Mouse (Mus musculus) skeletal muscle tissue, adult 2 months (tissue): ENCODE data around the gene Lair1.
"Not testable (repeated sequence)": the region's sequence is repeated elsewhere in the genome, so short reads cannot be mapped to it uniquely, and the experiment has no call there.

Experiments
- DNase-seq: peaks from one replicate; pipeline ENCODE4 v3.0.0-alpha.2; 2012; ENCODE audit warnings: low read depth, low spot score

The Lair1 gene

GRCm38 (mm10) chr7:4063013-4063412, at the start of gene Lair1:
TSS of gene Lair1 (minus strand) at chr7:4063204.
- no peak for DNase-seq

GRCm38 (mm10) chr7:4111766-4112165, 48.8 kb upstream of the Lair1 start:
- no peak for DNase-seq

DNA sequence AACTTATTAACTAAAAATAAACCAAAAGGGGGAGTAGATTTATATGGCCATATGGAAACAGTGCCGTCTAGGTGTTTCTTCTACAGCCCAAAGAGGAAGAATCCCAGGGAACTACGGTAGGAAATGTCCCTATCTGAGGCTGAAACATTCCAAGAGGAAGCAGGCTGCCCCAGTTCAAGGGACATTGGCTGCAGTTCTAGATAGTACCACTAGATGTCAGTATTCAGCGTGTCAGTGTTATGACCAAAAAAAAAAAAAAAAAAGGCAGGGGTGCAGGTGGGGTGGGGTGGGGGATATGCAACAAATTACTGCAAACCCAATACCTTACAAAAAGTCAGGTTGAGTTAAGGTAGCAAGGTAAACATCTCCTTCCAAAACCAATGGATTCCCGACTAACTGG, 40.4 kb upstream of the Lair1 start:
- peak; percentile 22 for DNase-seq

DNA sequence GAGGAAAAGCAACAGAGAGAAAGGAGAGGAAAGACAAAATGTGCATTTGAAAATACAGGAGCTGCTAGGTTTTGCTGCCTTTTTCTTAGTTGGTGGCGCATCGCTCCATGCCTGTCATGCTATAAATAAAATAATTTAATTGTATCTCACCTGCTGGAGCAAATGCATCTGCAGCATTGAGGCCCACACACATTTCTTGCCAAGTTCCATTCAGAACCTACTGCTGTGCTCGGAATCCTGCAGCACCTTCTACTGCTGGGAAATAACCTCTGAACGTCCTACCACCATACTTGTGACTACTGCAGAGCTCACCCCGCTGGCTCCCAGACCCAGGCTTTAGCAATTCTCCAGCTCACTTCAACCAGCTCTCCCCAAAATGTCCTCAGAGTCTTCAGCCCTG, 38.1 kb upstream of the Lair1 start:
- no peak for DNase-seq

DNA sequence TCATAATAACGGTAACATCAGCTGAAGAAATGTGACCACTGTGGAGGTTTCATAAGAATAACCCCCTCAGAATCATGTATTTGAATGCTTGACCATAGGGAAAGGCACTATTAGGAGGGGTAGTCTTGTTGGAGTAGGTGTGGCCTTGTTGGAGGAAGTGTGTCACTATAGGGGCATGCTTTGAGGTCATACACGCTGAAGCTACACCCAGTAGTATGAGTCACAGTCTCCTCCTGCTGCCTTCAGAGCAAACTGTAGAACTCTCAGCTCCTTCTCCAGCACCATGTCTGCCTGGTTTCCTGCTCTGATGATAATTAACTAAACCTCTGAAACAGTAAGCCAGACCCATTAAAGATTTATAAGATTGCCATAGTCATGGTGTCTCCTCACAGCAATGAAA, 35.8 kb upstream of the Lair1 start:
- DNase-seq = no peak

DNA sequence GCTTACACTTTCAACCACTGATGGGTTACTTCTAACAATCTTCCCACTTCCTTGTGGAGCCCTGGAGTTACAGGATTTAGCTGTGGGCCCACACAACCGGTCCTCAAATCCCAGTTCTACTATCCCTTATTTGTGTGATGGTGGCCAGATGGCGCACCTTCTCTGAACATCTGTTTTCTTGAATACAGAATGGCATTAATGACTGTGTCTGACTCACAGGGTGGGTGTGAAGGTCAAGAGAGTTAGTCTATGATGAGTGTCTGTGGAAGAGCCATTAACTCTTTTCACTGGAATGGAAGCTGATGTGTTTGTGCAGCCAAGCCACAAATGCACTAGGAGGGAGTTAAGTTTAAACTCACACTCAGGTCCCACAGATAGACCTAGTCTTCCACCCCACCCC, 35.3 kb upstream of the Lair1 start:
- DNase-seq = no peak

- no peak for DNase-seq
Observed at GRCm38 (mm10) chr7:4091170-4091569, 28.2 kb upstream of the Lair1 start.

DNA sequence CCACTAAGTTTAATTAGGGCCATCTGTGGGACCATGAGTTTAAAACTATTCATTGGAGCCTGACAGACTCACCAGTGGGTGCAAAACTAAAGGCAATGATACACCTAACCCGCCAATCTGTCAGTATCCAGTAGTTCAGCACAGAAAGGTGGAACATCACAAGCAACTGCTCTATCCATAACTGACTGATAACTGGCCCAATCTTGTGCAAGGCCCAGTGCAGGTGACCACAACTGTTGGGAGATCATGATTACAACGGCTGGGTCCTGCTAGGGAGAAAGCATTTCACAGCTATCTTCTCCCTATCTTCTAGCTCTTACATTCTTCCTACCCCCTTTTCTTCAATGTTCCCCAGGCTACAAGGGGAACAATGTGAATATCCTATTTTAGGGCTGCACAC, 25.7 kb upstream of the Lair1 start:
- no peak for DNase-seq

- DNase-seq = no peak
Observed at GRCm38 (mm10) chr7:4087896-4088480, 25.0 kb upstream of the Lair1 start.

DNA sequence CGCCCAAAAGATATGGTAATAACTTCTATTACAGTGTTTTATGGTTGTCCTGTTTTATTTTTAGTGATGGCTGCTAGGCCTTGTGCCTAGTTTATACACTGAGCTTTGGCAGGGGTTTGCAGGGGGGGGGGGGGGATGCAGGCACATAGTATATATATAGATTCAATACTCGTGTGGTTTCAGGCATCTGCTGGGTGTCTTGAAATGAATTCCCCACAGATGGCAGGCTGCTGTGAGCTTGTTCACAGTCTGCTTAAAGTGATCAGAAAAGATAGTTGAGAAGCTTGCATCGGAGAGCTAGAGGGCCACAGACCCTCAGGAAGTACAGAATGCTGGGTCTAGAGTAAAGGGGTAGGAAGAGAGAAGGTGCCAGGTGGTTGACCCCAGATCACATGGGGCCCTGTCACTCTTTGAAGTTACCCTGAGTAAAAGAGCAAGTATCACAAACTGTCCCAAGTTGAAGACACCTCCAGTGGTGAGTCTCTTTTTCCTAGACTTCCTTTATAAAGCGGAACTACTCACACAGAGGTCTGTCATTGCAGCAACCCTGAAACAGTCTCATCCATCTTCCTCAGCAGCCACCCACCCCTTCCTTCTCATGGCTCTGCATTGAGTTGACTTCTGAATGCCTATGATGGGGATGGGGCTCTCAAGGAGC, 24.4 kb upstream of the Lair1 start:
- no peak for DNase-seq

- DNase-seq = no peak
Observed at GRCm38 (mm10) chr7:4085562-4085961, 22.6 kb upstream of the Lair1 start.

DNA sequence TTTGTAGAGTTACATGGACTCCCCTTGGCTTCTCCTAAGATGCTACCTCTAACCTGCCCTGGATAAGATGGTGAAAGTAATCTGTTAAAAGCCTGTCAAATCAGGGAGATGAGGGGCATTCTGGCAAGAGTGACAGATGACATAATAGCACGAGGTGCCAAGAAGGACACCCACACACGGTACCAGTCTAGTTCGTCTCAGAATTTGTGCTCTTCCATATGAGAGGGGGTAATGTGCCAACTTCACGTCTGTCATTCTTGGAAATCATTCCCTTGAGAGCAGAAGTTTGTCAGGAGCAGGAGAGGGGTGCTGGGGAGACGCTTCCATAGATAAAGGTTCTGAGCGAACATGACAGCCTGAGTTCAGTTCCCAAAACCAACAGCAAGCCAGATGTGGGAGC, 21.2 kb upstream of the Lair1 start:
- DNase-seq = no peak

- peak; percentile 48 for DNase-seq
Observed at GRCm38 (mm10) chr7:4082804-4083203, 19.8 kb upstream of the Lair1 start.

- DNase-seq = no peak
Observed at GRCm38 (mm10) chr7:4081706-4082105, 18.7 kb upstream of the Lair1 start.

DNA sequence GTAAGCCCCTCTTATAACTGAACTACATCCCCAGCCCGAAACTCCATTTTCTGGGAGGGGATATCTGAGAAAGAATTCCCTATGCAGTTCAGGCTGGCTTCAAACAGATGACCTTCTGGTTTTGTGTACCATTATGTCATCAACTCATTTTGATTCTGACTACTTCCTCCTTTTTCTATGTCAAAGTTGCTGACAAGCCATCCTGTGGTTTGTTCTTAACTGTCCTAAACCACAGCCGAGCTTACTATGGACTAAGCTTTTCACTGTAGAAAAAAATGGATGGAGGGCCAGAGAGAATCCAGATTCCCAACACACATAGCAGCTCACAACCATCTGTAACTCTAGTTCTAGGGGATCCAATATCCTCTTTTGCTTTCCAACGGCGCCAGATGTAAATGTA, 17.5 kb upstream of the Lair1 start:
- DNase-seq = peak; percentile 40

DNA sequence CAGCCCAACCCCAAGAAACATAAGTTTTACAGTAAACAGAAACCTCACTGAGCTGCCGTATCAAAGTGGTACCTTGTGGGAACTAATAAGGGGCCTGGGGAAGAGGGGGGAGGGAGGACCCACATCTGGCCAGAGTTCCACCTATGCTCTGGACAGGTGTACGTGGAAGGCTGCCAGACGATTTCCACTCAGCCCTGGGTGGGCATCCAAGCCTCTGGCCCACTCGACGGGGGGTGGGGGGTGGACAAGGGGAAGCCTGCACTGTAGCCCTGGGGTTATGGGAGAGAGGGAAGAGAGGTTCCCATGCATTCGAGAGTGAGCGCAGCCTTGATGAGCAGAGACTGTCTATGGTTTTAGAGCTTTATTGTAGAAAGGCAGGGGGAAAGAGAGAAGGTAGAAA, 16.5 kb upstream of the Lair1 start:
- no peak for DNase-seq

GRCm38 (mm10) chr7:4073144-4073543, 10.1 kb upstream of the Lair1 start:
- DNase-seq = peak; percentile 7

GRCm38 (mm10) chr7:4071066-4071465, 8.1 kb upstream of the Lair1 start:
- no peak for DNase-seq

GRCm38 (mm10) chr7:4063714-4064425, 866 bp upstream of the Lair1 start:
- DNase-seq = no peak

GRCm38 (mm10) chr7:4060602-4061188, 2.3 kb downstream of the Lair1 start:
- not testable (repeated sequence) for DNase-seq

- no peak for DNase-seq
Observed at GRCm38 (mm10) chr7:4026794-4027421, 36.1 kb downstream of the Lair1 start.

DNA sequence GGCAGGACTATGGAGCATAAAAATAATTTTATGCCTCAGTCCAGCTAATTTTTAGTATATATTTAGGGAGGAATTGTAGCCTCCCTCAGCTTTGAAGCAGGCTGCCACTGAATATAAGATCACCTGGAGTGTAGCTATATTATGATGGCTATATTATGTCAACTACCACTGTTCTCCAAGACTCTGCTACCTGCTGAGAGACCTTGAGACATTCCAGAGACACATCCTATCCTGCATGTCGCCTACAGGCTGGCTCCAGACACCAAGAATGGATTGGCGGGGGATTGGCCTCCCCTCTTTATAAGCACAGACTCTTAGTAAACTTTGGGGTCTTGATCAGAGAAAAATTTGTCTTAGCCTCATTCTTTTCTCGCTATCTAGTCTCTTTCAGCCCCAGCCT, 58.4 kb downstream of the Lair1 start:
- not testable (repeated sequence) for DNase-seq
